In genomic region chr10:99384851-99385250, GRCm38 (mm10) we compare ENCODE assay signal across 26 mouse cellular contexts.
A peak's percentile ranks its signal among the peaks of the same experiment; 100 is the strongest.
DNase-seq lines count a peak whose midpoint lies in the region; ATAC-seq and TF ChIP-seq lines count a peak whose summit lies in the region.
"Had no signal": no experiment of that assay in that cellular context is flagged by ENCODE, and none has a peak within 500 bp of the region (broad histone marks: within the 10 kb centered on the region; RNA-seq: fewer than 3 reads in every experiment).

No protein-coding gene starts in this region.

- no peak overlapping the region for H3K27ac ChIP-seq in CH12.LX (ENCODE audit: insufficient read depth, low read depth)
- H3K27ac ChIP-seq in kidney, embryonic 16.5 days (ENCODE audit: low read length): no peak overlapping the region
- H3K27ac ChIP-seq: forebrain, embryonic 10.5 days; forebrain, embryonic 13.5 days; heart, adult 2 months; heart, embryonic 10.5 days; heart, embryonic 13.5 days; hindbrain, embryonic 14.5 days; hindbrain, postnatal 0 days had no signal

- H3K9ac ChIP-seq in CH12.LX (ENCODE audit: insufficient read depth, low read depth): no peak overlapping the region
- H3K9ac ChIP-seq in kidney, embryonic 16.5 days (replicated peaks; ENCODE audit: low read length): no peak overlapping the region
- H3K9ac ChIP-seq: forebrain, embryonic 13.5 days; heart, embryonic 13.5 days; hindbrain, embryonic 14.5 days had no signal

- no peak overlapping the region for H3K4me2 ChIP-seq in CH12.LX (ENCODE audit: insufficient read depth, low read depth, poor library complexity, severe bottlenecking)
- no peak overlapping the region for H3K4me2 ChIP-seq in kidney, embryonic 16.5 days (replicated peaks; ENCODE audit: low read depth, low read length)
- H3K4me2 ChIP-seq: forebrain, embryonic 13.5 days; heart, embryonic 13.5 days; hindbrain, embryonic 14.5 days had no signal

- H3K4me1 ChIP-seq in CH12.LX (ENCODE audit: control insufficient read depth in 1 of 2, insufficient read depth in 2 of 2): no peaks in the 10 kb centered on the region
- H3K4me1 ChIP-seq in kidney, embryonic 16.5 days (ENCODE audit: insufficient read depth, low read length): peaks cover 3% of the 10 kb centered on the region; the same call in 1 of the 2 replicates
- H3K4me1 ChIP-seq: forebrain, embryonic 13.5 days had no signal

- no peak for TF ChIP-seq RAD21 in CH12.LX (IDR thresholded peaks at IDR 0.05; ENCODE audit: low read depth, low read length)

- TF ChIP-seq EP300 in CH12.LX (IDR thresholded peaks at IDR 0.05; ENCODE audit: low read length): no peak

- H3K9me3 ChIP-seq in CH12.LX (replicated peaks; ENCODE audit: low read length): no peaks in the 10 kb centered on the region
- no peaks in the 10 kb centered on the region for H3K9me3 ChIP-seq in kidney, embryonic 16.5 days (ENCODE audit: low read length)
- H3K9me3 ChIP-seq: forebrain, embryonic 10.5 days; forebrain, embryonic 13.5 days; heart, embryonic 10.5 days; heart, embryonic 13.5 days had no signal

- TF ChIP-seq POLR2A in CH12.LX (IDR thresholded peaks at IDR 0.05; ENCODE audit: low read depth, low read length): no peak

- dilution Hi-C loops in CH12.LX (cut with MboI; ENCODE audit: extremely low pct_ligation_motif_present, extremely low pct_unique_long_range_greater_than_20kb, low sequenced_read_pairs): no loop called here

- in situ Hi-C loops in CH12.LX (cut with MboI; ENCODE audit: low pct_ligation_motif_present, low pct_unique_long_range_greater_than_20kb, low sequenced_read_pairs): no loop called here

- no peaks in the 10 kb centered on the region for H3K36me3 ChIP-seq in CH12.LX (replicated peaks in 1 of 2; ENCODE audit: control insufficient read depth in 1 of 2, insufficient read depth in 1 of 2, low read length in 1 of 2)
- H3K36me3 ChIP-seq in kidney, embryonic 16.5 days (ENCODE audit: insufficient read depth, low read length): no peaks in the 10 kb centered on the region
- H3K36me3 ChIP-seq: forebrain, embryonic 10.5 days; heart, embryonic 10.5 days; heart, embryonic 13.5 days had no signal

- no peak for ATAC-seq in monocyte, adult 5-6 weeks (replicated peaks; ENCODE audit: insufficient number of reproducible peaks, low FRiP score, low TSS enrichment, poor library complexity, severe bottlenecking)
- no peak for ATAC-seq in kidney, embryonic 16.5 days (ENCODE audit: low FRiP score, low TSS enrichment)
- ATAC-seq: activated CD4-positive, CD25-positive, alpha-beta regulatory T cell, adult 4 months; forebrain, embryonic 13.5 days; forebrain, embryonic 16.5 days; hindbrain, postnatal 0 days; inflammation-experienced regulatory T-cells, adult 6 months; intestine, embryonic 16.5 days had no signal

- 75% methylated on average over 4 of the region's 4 CpGs for WGBS in kidney, embryonic 16.5 days

- peak; percentile 57 for DNase-seq in adrenal gland, adult 2 months
- DNase-seq in adrenal gland, postnatal 4 days (ENCODE audit: low spot score in 2 of 2): no peak
- no peak for DNase-seq in CH12.LX (ENCODE audit: extremely low read depth)
- DNase-seq in adrenal gland, postnatal 10 days: peak; percentile 27
- DNase-seq: B cell, adult 2 months; cerebellum, adult 11-12 months; cerebellum, adult 8-10 months; cerebellum, postnatal 10 days; gastrocnemius, postnatal 10 days; gastrocnemius, postnatal 36 days; heart, adult 2 months; heart, postnatal 14 days; heart, postnatal 4 days; kidney, adult 18-20 months had no signal

- no peaks in the 10 kb centered on the region for H3K79me2 ChIP-seq in CH12.LX (replicated peaks; ENCODE audit: control insufficient read depth, extremely low read depth, insufficient read depth, poor library complexity, severe bottlenecking)

- H3K27me3 ChIP-seq in CH12.LX (replicated peaks): no peaks in the 10 kb centered on the region
- no peaks in the 10 kb centered on the region for H3K27me3 ChIP-seq in kidney, embryonic 16.5 days (ENCODE audit: insufficient read depth, low read length)
- H3K27me3 ChIP-seq: forebrain, embryonic 13.5 days; heart, embryonic 13.5 days had no signal

- TF ChIP-seq CTCF in CH12.LX (conservative IDR thresholded peaks at IDR 0.05 in 1 of 2, IDR thresholded peaks at IDR 0.05 in 1 of 2; ENCODE audit: low read depth in 2 of 2, low read length in 2 of 2): no peak

- no peak overlapping the region for H3K4me3 ChIP-seq in CH12.LX (replicated peaks in 1 of 3; ENCODE audit: low read depth in 2 of 3, low read length in 2 of 3, poor library complexity in 1 of 3)
- no peak overlapping the region for H3K4me3 ChIP-seq in kidney, embryonic 16.5 days (ENCODE audit: low read length)
- H3K4me3 ChIP-seq: forebrain, embryonic 10.5 days; forebrain, embryonic 13.5 days; heart, adult 2 months; heart, embryonic 10.5 days; heart, embryonic 13.5 days had no signal

TF ChIP-seq in CH12.LX, 34 proteins besides CTCF, POLR2A, EP300 and RAD21:
- TF ChIP-seq JUND (conservative IDR thresholded peaks at IDR 0.05; ENCODE audit: low read depth, low read length) (no peak), ZNF384 (IDR thresholded peaks at IDR 0.05; ENCODE audit: low read depth, low read length) (peak; percentile 53)

Comparison
In these comparisons a context has a peak if more than half of its experiments do, and no peak if none do; other contexts are left out.
1. DNase-seq: peak in adrenal gland, adult 2 months (single experiment) and adrenal gland, postnatal 10 days (single experiment); none in adrenal gland, postnatal 4 days (0 of 2) and CH12.LX (single experiment).